Mouse (Mus musculus) retina, embryonic 14.5 days (tissue): ENCODE measurements around the gene Cox7c.
A peak's percentile ranks its signal among the peaks of the same experiment; 100 is the strongest.
"Not testable (repeated sequence)": the region's sequence is repeated elsewhere in the genome, so short reads cannot be mapped to it uniquely, and the experiment has no call there.

Experiments
- DNase-seq: peaks from one replicate; pipeline ENCODE4 v3.0.0-alpha.2; 2015; ENCODE audit warnings: low spot score

Gene Cox7c

GRCm38 (mm10) chr13:86046254-86046951, at the start of gene Cox7c:
Gene Cox7c (minus strand): TSS chr13:86046904.
- DNase-seq = peak; percentile 92

- DNase-seq = no peak
These were observed 21.5 kb upstream of the Cox7c start for GRCm38 (mm10) chr13:86068011-86068724.

- DNase-seq = no peak
These were observed 20.8 kb upstream of the Cox7c start for GRCm38 (mm10) chr13:86067508-86067907.

GRCm38 (mm10) chr13:86054091-86054490, 7.4 kb upstream of the Cox7c start:
- DNase-seq = not testable (repeated sequence)

GRCm38 (mm10) chr13:86004907-86005675, 41.6 kb downstream of the Cox7c start:
- DNase-seq = no peak
